Mouse (Mus musculus): Measurements from ENCODE around the gene Tmem50a.

GRCm38 (mm10) chr4:134858494-134858893 lies 56.3 kb downstream of the Tmem50a start:
- TF ChIP-seq CTCF (IDR thresholded peaks at IDR 0.05; ENCODE audit: low read depth): no peak
- no peak for TF ChIP-seq EP300 (optimal IDR thresholded peaks at IDR 0.05)

All from stomach, postnatal 0 days (tissue).